9 mouse cellular contexts compared by ENCODE assay signal in the genomic region with DNA sequence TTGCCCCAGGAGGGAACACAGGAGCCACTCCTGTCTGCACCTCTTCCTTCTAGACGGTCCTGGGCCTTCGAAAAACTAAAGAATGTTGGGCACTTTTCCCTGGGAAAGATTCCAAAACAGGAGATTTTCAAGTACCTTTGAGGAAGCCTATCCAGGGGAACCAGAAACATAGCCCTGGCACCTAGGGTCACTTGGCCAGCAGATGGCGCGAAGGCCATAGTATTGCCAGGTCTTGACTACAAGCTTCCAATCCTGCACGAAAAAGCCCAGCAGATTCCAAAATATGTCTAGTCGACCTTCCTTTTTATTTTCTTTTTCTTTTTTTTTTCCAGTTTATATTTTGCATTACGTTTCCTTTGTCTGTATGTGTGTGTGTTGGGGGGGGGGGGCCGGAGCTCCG. TPM values are rescaled to one million over a fixed set of nuclear protein-coding genes. Genes with fewer than 3 reads are reported as not detected.
DNase-seq lines count a peak whose midpoint lies in the region; TF ChIP-seq lines count a peak whose summit lies in the region.
"Had no signal": no experiment of that assay in that cellular context is flagged by ENCODE, and none has a peak within 500 bp of the region (broad histone marks: within the 10 kb centered on the region; RNA-seq: fewer than 3 reads in every experiment).

No protein-coding gene starts in this region.

- TF ChIP-seq CTCF in layer of hippocampus, adult 2 months (conservative IDR thresholded peaks at IDR 0.05), result peak; percentile 71
- no peak for TF ChIP-seq CTCF in thymus, adult 2 months (IDR thresholded peaks at IDR 0.05; ENCODE audit: borderline replicate concordance, control insufficient read depth, extremely low read depth, insufficient read depth, low read length, poor library complexity)

- DNase-seq in cerebellum, adult 18-20 months, result peak; percentile 43 to 49
- no peak for DNase-seq in cerebellum, adult 9-11 months
- no peak for DNase-seq in layer of hippocampus, adult 2 months (ENCODE audit: low spot score in 2 of 2)
- DNase-seq in layer of hippocampus, adult 9-11 months, result no peak
- peak; percentile 56 for DNase-seq in NIH3T3 (ENCODE audit: low read depth)
- DNase-seq in kidney, postnatal 36 days, result peak; percentile 55 to 80
- peak; percentile 78 for DNase-seq in testis, postnatal 10 days (ENCODE audit: low spot score)
- no peak for DNase-seq in thymus, adult 2 months

- no peaks in the 10 kb centered on the region for H3K36me3 ChIP-seq in thymus, adult 2 months (ENCODE audit: control insufficient read depth, insufficient read depth, low read length)

- H3K4me1 ChIP-seq in thymus, adult 2 months (replicated peaks; ENCODE audit: control insufficient read depth, insufficient read depth, low read length), result no peaks in the 10 kb centered on the region

- H3K27me3 ChIP-seq in thymus, adult 2 months (ENCODE audit: control insufficient read depth, insufficient read depth, low read length), result no peaks in the 10 kb centered on the region

- TF ChIP-seq POLR2A in thymus, adult 2 months (IDR thresholded peaks at IDR 0.05; ENCODE audit: control insufficient read depth, extremely low read depth, insufficient read depth, low read length, poor library complexity), result no peak

- H3K27ac ChIP-seq in layer of hippocampus, adult 2 months, result no peak overlapping the region
- H3K27ac ChIP-seq in thymus, adult 2 months (ENCODE audit: control insufficient read depth, insufficient read depth, low read length), result no peak overlapping the region

- no peak overlapping the region for H3K4me3 ChIP-seq in layer of hippocampus, adult 2 months
- no peak overlapping the region for H3K4me3 ChIP-seq in thymus, adult 2 months (ENCODE audit: control insufficient read depth, insufficient read depth, low read length)

- 65% methylated on average over 9 of the region's 9 CpGs for WGBS in thymus, adult 2 months

RNA-seq across cellular contexts. Expression of gene Ngp, which starts 5.8 kb away (rescaled TPM):
- not detected for total RNA-seq in layer of hippocampus, adult 2 months (2021)
- 10.6 and 19.4 TPM in 2 replicates for polyA plus RNA-seq in thymus, adult 2 months (2012; rRNA removed)
- total RNA-seq: ES-E14 had no signal

RNA-seq across cellular contexts. Expression of gene Ptpn23, which starts 5.8 kb away (rescaled TPM):
- total RNA-seq in layer of hippocampus, adult 2 months (2021), result 10 to 100 TPM; 57.2 to 57.8 TPM
- polyA plus RNA-seq in thymus, adult 2 months (2012; rRNA removed), result 46.4 and 59.4 TPM in 2 replicates

Comparison
In these comparisons a context has a peak if more than half of its experiments do, and no peak if none do; other contexts are left out.
1. DNase-seq: peak in cerebellum, adult 18-20 months (2 of 2), NIH3T3 (single experiment), kidney, postnatal 36 days (2 of 2) and testis, postnatal 10 days (single experiment); none in cerebellum, adult 9-11 months (single experiment), layer of hippocampus, adult 2 months (0 of 2), layer of hippocampus, adult 9-11 months (single experiment) and thymus, adult 2 months (single experiment).